Mouse (Mus musculus) ovary, postnatal 36 days (tissue): Measurements from ENCODE around the gene Ift172.

Source experiments
- DNase-seq: peaks from one replicate; pipeline ENCODE4 v3.0.0; 2022; ENCODE audit warnings: low spot score, mixed read lengths

The Ift172 gene

DNA sequence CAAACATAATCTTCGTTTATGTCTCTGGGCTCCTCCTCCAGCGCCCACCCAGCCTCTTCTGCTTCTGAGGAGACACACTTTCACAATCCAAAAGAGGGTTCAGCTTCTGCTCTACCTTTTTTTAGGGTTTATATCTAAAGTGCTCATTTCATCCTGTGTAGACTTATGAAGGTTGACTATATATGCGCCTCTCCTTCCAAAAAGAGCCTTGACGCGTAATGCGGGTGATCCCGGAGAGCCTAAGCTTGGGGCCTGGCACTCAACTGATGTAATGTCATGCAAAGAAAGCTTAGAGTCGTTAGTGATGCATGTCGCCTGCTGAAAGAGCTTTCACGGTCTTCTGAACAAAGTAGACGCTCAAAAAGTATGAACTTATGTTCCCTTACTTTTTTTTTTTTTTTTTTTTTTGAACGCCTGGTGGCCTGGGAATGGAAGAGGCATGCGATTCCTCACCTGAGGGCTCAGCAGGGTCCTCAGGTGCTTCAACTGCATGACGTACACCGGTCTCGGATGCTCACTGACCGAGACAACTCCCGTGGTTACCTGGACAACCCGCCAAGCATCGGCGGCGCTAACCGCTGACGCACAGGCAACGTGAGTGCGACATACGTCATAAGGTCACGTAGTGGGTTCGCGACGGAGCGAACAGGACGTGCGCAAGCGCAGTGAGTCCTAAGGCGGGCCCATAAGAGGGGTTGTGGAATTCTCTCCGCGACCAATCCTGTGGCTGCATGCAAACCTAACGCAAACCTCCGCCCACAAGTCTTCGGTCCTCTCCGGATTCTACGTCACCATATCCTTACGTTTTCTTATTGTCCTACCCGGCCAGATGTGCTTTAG is at the start of gene Ift172:
Gene Ift172, minus strand, starts transcription at position 596 of the 840 bp plus-strand sequence.
- peak; percentile 94 for DNase-seq

DNA sequence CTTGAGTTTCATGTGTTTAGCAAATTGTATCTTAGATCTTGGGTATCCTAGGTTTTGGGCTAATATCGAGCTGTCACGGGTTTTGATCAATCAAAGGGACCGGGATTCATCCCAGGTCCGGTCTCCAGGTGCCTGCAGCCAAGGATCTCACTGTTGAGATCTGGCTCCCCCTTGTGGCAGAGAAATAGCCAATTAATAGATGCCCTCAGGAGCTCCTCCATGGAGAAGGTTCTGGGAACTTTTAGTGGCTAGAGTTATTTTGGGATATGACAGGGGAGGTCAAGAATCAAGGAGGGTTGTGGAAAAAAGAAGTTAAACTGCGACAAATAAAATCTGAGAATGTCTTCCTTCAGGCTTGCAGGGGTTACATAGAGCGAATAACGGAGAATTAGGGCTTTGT is 37.3 kb upstream of the Ift172 start:
- DNase-seq: peak; percentile 21

DNA sequence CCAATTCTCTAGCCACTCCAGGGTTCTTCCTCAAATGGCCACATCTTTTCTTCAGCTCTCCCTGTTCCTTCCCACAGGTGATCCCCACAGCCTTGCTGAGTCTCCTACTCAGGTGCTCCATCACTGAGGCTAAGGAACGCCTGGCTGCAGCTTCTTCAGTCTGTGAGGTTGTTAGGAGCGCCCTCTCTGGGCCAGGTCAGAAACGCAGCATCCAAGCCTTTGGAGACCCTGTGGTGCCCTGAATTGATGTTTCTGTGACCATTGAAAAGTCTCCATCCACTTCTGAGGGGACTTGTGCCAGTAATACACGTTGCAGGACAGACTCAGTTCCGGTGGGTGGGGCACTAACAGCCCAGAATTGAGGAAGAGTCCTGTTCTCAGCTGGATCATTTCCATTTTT is 35.9 kb upstream of the Ift172 start:
- peak; percentile 6 for DNase-seq

DNA sequence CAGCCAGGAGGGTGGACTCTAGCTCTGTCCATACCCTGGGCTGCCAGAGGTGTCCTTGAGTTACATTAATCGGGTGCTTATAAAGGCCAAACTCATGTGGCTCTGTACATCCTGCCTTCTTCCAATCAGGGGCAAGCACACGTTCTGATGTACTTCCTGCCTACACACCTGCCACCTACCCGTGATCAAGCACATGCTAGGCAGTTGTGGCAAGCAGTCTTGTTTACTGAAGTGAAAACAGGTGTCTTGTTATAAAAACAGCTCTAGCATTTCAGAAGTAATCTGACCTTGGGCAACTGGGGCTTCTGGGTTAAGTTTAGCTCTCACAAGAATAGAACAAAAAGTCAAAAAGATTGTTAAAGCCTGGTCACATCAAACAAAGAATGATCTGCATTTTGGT is 33.2 kb upstream of the Ift172 start:
- no peak for DNase-seq

DNA sequence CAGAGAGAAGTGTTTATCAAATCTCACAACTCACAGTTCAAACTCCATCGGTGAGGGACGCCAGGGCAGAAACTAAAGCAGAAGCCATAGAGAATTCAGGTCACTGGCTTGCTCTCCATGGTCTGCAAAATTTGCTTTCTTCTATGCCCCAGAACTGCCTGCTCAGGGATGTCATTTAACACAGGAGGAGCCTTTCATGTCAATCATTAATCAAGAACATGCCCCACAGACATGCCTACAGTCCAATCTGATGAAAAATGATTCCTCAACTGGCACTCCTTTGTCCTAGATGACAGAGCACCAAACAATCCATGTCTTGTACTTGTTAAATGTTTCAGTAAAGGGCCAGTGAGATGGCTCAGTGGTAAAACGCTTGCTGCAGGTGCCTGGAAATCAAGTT is 31.9 kb upstream of the Ift172 start:
- DNase-seq: no peak

DNA sequence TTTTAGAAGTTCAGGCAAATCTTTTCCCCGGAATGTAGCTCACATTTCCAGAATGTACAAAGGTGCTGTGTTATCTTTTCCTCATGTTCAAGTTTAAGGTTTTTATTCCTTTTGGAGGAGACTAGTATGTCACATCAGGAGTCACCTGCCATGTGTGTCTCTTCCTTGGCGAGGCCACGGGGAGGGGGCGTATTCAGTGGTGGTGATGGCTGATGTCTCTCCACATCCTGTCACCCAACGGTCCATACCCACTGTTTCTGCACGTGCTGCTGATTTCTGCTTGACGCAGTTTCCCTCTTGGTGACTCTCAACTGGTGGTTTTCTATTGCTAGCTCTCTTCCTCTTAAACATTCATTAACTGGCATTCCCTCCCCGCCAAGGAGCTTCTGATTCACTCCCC is 21.9 kb upstream of the Ift172 start:
- no peak for DNase-seq

DNA sequence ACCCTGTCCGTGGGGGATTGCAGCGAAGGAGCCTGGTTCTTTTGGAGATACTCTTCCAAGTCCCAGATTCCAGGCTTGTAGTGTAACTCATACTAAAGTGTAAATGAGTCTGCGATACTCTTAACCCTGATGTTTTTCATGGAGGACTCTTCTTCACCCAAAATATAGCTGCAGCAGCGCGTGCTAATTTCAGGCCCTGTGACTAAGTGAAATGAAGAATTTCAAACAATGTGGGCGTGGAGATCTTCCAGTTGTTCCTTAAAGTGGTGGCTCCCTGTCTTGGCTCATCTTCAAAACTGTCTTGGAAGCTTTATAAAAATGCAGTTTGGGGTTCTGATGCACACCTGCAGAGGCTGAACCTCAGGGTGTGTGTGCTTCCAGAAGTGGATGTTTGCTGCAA is 12.2 kb upstream of the Ift172 start:
- DNase-seq: no peak

DNA sequence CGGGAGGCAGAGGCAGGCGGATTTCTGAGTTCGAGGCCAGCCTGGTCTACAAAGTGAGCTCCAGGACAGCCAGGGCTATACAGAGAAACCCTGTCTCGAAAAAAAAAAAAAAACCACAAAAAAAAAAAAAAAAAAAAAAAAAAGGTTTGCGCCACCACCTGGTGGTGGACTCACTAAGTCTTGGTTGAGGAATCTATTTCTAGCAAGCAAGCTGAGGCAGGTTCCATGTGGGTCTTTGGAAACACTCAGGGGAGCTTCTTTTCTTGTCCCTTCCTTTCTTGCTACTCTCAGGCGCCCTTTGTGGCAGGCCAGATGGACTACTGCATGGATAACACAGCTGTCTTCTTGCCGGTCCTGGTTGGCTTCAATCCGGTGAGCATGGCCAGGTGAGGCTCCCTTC is 10.9 kb upstream of the Ift172 start:
- no peak for DNase-seq

DNA sequence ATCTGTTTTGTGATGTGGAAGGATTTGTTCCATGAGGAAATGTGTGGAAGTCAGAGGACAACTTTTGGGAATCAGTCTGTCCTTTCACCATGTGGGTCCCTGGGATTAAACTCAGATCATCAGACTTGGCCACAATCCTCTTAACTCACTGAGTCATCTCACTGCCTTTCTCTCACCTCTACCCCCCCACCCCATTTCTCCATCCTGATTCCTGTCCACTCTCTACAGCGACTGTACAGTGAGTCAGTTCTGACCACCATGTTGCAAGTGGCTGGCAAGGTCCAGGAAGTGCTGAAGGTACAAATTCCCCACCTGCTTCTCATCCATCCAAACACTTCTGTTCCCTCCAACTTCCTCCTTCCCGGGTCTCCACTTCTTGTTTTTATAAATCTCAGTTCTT is 7.6 kb upstream of the Ift172 start:
- no peak for DNase-seq

DNA sequence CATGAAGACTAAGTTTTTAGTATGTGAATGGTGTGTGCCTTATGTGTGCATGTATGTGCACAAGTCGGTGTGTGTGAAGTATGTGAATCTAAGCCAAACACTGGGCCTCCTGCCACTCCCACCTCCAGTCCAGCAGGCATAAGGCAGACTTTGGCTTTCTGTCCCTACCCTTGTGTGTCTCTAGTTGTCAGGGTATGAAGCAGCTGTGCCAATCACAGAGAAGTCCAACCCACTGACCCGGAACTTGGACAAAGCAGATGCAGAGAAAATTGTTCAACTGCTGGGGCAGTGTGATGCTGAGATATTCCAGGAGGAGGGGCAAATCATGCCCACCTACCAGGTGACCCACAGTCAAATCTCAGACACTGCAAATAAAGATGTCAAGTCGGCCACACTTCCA is 7.1 kb upstream of the Ift172 start:
- DNase-seq: no peak

DNA sequence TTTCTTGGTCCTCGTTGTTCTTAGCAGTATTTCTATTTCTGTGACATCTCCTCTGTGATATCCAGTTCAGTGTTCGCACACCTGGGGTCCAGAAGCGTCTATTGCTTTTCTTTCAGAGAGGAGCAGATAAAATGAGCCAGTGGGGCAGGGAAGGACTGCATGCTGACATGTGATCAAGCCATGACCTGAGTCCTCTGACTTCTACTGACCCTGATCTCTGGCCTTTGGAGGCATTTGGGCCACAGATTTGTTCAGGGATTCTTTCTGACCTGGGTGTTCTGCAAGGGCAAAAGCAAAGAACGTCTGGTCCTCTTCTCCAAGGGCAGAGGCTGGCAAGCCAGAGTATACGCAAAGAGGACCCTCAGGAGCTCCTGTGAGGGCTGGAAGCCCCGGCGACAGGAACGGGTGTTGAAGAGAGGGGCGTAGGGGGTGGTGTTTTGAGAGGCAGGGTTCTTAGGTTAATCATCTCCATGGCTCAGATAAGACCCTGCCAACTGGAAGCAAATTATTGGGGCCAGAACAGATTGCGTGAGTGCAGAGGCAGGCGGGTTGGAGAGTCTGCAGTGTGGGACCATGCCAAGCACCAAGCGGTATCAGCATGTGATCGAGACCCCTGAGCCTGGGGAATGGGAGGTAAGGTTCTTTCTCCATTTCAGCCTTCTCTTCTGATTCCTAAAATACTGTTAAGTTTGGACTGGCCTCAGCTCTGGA is 6.3 kb upstream of the Ift172 start, which contains the start of gene Gckr:
Gene Gckr, plus strand, starts transcription at position 397 of the 711 bp plus-strand sequence.
- no peak for DNase-seq

DNA sequence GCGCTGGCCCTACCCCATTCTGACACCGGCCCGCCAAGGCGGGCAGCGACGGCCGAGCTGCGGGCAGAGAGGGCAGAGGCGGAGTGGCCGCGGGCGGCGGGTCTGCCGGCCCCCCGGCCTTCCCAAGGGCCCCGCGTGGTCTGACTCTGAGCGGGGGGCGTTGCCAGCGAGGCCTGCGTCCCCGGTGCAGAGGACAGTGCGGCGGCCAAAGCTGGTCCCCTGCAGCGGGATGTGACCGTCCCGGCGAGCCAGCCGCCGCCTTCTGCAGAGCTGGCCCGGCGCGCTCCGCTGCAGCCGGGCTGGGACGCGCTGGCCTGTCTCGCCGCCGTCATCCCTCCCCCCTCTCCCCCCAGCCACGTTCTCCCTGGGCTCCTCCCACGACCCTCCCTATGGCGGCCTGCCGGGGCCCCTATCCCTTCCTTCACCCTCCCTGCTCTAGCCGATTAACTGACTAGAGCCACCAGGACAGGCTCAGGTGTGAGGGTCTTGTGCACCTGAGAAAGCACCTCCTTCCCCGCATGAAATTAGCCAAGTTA is 4.8 kb upstream of the Ift172 start, which contains the start of gene Fndc4:
Gene Fndc4, minus strand, starts transcription at position 475 of the 536 bp plus-strand sequence.
- DNase-seq: peak; percentile 49

DNA sequence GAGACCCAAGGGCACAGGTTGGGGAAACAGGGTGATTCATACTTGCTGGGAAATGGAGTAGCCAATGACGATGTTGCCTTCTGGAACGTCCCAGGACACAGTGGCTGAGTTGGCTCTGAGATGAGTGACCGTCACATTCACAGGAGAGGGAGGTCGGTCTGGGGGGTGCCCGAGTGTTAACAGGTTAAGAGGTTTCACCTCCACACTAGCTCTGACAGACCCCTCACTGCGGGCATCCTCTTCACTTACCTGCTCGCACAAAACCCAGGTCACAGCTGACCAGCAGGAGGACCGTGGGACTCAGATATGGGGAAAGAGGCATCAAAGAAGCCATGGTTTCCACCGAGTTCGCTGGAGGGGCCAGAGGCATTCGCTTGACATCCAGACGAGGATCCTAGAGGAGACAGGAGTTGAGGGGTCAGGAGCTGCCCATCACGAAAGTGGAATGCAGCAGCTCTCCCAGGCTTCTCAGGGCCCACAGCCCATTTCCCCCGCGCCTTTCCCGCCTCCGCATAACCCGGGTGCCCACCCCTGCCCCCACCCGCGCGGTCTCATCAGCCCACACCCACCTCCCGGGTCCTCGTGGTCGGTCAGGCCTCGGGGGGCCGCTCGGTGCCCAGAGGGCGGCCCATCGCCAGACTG is 4.2 kb upstream of the Ift172 start:
- no peak for DNase-seq

DNA sequence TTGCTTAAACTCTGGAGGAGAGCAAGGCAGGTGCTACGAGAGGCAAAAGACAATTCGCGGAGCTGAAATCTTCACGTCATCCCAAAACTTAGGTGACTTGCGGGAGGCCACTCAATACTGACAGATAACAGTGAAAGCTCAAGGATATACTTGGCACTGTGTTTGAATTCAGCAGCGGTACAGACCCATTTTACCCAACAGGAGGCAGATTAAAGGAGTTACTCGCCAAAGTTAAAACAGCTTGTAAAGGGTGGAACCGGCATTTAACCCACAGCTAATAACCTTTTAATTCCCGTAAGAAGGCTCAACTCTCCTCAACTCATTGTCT is 409 bp upstream of the Ift172 start:
- DNase-seq: no peak

DNA sequence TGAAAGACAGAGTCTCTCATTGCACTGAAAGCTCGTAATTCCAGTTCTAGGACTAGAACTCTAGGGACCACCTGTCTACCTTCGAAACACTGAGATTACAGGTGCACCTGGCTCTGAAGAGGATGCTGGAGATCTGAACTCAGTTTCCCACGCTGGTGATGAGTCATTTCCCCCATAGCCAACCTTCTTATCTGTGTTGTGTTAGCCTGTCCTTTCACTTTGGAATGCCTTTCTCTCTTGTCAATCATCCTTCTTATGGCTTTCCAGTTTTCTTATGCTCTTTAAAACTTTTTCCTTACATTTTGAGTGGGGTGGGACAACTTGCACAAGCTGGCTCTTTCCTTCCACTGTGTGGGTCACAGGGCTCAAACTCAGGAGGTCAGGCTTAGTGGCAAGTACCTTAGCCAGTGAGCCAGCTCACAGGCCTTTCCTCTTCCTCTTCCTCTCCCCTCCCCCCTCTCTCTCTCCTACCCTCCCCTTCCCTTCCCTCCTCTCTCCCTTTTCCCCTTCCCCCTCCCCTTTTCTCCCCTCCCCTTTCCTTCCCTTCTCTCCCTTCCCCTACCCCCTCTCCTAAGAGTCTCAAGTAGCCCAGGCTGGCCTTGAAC is 1.2 kb downstream of the Ift172 start:
- DNase-seq: no peak

DNA sequence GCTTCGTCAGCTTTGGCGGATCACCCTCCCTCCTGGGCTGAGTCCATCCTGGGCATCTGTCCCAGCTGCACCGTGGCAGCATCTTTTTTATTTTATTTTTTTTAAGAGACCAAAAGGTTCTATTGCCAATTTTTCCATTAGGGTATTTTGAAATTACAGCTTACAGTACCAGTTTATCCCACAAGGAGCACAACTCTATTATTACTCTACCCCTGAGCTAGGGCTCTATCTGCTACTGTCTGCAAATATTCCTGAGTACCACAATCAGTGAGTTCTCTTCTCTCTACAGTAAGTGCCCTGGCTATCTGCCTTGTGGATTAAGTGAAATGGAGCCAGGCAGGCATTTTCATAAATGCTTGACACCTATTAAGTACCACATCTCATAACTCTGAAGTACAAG is 2.3 kb downstream of the Ift172 start:
- DNase-seq: no peak

DNA sequence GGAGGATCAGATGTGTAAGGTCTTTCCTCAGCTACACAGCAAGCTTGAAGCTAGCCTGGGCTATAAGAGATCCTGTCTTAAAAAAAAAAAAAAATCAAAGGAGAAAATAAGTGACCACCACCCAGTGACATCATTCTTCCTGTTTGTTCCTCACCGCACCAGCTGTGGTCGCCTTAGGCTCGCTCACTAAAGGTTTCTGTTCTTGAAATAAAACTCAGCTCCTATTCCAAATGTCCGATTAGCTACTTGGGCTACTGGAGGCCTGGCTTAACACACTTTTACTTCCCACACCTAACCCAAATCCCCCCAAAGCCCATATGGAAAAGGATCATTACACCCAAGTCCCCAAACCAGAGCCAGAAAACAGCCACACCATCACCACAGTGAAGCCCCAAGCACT is 2.7 kb downstream of the Ift172 start:
- DNase-seq: no peak

DNA sequence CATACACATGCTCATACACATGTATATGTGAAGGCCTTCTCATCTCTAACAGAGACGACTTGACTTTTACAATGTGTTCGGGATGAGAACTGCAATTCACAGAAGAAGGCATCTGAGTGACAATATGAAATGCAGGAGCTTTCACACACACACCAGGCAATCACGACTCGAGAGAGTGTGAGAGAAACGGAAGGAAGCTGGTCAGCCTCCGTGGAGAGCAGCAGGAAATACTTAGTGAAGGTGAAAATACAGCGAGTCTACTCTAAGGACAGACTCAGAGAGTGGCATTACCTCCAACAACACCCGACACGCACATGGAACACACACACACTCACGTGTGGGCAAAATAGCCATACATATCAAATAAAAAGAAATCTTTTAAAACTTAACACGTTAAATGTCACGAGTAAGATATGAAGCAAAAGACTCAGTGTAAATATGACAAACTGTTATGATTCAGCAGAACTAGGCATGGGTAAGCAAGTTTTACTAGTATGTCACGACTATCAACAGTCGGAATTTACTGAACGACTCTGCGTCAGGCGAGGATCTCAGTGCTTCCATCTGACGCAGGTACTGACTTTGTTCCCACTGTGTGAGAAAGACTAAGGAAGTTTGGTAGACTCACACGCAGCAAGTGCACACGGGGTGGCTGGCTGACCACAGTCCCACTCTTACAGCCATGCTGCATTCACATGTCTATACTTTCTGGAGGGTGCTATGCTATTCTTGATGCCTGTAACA is 11.5 kb downstream of the Ift172 start:
- DNase-seq: no peak

DNA sequence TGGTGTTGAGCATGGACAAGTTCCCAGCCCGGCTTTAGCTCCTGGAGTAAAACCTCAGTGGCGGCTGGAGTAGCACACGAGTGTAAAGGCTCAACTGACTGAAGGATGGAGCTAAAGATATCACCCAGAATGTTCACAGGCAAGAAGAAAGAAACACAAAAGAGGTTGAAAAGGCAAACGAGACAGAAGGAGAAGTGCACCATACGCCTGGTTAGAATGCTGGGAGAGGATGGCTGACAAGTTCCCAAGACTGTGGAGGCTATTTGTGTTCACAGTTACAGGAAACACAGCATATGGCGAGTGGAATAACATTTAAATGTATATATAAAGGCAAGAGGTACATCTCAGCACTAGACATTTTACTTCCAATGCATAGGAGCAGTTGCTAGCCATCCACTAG is 17.9 kb downstream of the Ift172 start:
- no peak for DNase-seq

DNA sequence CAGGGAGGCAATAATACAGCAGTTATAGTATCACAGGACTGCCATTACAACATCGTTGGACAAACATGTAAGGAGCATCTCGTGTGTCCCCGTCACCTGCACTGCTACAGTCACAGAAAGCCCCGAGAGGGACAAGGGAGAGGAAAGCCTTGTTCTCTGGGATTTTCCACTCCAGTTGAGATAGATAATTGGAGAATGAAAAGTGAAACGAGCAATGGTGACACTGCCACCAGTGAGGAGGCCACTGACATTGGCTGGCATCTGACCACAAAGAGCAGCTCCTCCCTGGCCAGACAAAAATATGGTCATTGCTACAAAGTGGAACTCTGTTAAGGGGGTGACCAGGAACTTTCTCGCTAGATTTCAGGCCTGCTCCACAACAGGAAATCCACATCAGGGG is 23.2 kb downstream of the Ift172 start:
- DNase-seq: no peak

DNA sequence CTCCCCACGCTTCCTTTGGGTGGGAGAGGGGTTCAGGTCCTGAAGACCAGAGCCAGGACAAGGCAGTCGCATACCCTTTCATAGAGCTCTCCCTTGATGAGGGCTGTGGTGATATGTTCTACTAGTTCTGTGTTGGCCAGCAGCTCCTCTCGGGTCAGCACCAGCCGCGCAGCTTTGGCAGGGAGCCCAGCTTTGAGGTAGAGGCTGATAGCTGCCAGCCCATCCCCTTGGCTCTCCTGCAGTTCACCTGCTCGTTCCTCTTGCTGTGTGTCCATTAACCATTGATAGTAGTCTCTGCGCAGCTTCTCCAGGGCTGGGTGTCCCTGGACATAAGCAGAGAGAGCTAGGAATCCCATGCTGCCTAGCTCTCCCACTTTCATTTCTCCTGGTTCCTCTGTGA is 24.8 kb downstream of the Ift172 start:
- DNase-seq: no peak

DNA sequence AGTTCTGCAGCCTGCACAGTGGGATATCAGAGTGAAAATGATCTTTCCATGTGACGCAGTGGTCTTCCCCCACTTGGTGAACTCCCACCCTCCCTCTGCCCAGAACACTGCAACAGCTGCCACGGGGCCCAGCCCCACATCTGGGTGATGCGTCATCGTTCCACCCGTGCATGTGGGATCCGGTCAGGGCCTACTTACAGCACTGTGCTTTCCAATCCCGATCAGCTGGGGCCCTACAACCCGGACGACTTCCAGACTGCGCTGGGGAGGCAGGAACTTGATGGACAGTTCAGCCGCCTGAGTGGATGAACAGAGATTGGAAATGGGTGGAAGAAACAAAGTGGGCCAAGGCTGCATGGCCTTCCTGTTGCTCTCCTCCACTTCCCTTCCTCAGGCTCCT is 33.3 kb downstream of the Ift172 start:
- no peak for DNase-seq
